ENCODE assay signal across 8 mouse cellular contexts in genomic region chrX:7376586-7376985, GRCm38 (mm10). TPM values are rescaled to one million over a fixed set of nuclear protein-coding genes. Genes with fewer than 3 reads are reported as not detected.
A peak's percentile ranks its signal among the peaks of the same experiment; 100 is the strongest.
DNase-seq lines count a peak whose midpoint lies in the region; ATAC-seq and TF ChIP-seq lines count a peak whose summit lies in the region.

No protein-coding gene starts in this region.

- H3K4me1 ChIP-seq in ES-Bruce4 (ENCODE audit: control insufficient read depth, insufficient read depth, low read length) = no peaks in the 10 kb centered on the region
- H3K4me1 ChIP-seq in forebrain, embryonic 11.5 days (replicated peaks; ENCODE audit: control insufficient read depth, insufficient read depth, low read length) = no peaks in the 10 kb centered on the region
- H3K4me1 ChIP-seq in intestine, postnatal 0 days (replicated peaks; ENCODE audit: control insufficient read depth, insufficient read depth, low read length) = no peaks in the 10 kb centered on the region
- no peaks in the 10 kb centered on the region for H3K4me1 ChIP-seq in midbrain, postnatal 0 days (ENCODE audit: insufficient read depth, low read length)

- peak overlapping the region; percentile 79 for H3K4me3 ChIP-seq in gastrocnemius, adult 2 months
- H3K4me3 ChIP-seq in ES-Bruce4 (ENCODE audit: low read depth, low read length) = peak overlapping the region; percentile 52
- H3K4me3 ChIP-seq in forebrain, embryonic 11.5 days (ENCODE audit: low read depth, low read length) = peak overlapping the region; percentile 54
- H3K4me3 ChIP-seq in intestine, postnatal 0 days (ENCODE audit: low read depth, low read length) = peak overlapping the region; percentile 58
- H3K4me3 ChIP-seq in midbrain, postnatal 0 days (ENCODE audit: low read depth, low read length) = peak overlapping the region; percentile 51

- no peak for TF ChIP-seq EP300 in ES-Bruce4 (IDR thresholded peaks at IDR 0.05; ENCODE audit: insufficient read depth, low read depth, low read length)

- DNase-seq in gastrocnemius, adult 2 months = no peak
- no peak for DNase-seq in gastrocnemius, postnatal 14 days
- DNase-seq in forebrain, embryonic 11.5 days (ENCODE audit: low spot score) = peak; percentile 48
- DNase-seq in midbrain, postnatal 0 days (ENCODE audit: low spot score) = no peak
- DNase-seq in spleen, postnatal 10 days (ENCODE audit: low spot score in 2 of 2) = no peak
- DNase-seq in gastrocnemius, postnatal 36 days = no peak

- peak overlapping the region; percentile 82 for H3K27ac ChIP-seq in gastrocnemius, adult 2 months
- H3K27ac ChIP-seq in ES-Bruce4 (ENCODE audit: insufficient read depth, low read length) = no peak overlapping the region
- H3K27ac ChIP-seq in forebrain, embryonic 11.5 days (ENCODE audit: low read depth, low read length) = no peak overlapping the region
- no peak overlapping the region for H3K27ac ChIP-seq in intestine, postnatal 0 days (ENCODE audit: low read depth, low read length)
- peak overlapping the region; percentile 85 for H3K27ac ChIP-seq in midbrain, postnatal 0 days (ENCODE audit: low read depth, low read length)

- H3K4me2 ChIP-seq in forebrain, embryonic 11.5 days (ENCODE audit: low read depth, low read length, severe bottlenecking) = peak overlapping the region; percentile 73
- H3K4me2 ChIP-seq in intestine, postnatal 0 days (replicated peaks; ENCODE audit: low read depth) = peak overlapping the region; percentile 81
- peak overlapping the region; percentile 58 for H3K4me2 ChIP-seq in midbrain, postnatal 0 days (ENCODE audit: low read depth, low read length, poor library complexity, severe bottlenecking)

- no peaks in the 10 kb centered on the region for H3K36me3 ChIP-seq in ES-Bruce4 (ENCODE audit: control insufficient read depth, insufficient read depth, low read length, poor library complexity, severe bottlenecking)
- no peaks in the 10 kb centered on the region for H3K36me3 ChIP-seq in forebrain, embryonic 11.5 days (ENCODE audit: control insufficient read depth, insufficient read depth, low read length)
- no peaks in the 10 kb centered on the region for H3K36me3 ChIP-seq in intestine, postnatal 0 days (ENCODE audit: control insufficient read depth, insufficient read depth)
- no peaks in the 10 kb centered on the region for H3K36me3 ChIP-seq in midbrain, postnatal 0 days (ENCODE audit: insufficient read depth, low read length)

- intact Hi-C loops in gastrocnemius, adult 2 months (cut with DNase I) = no loop called here
- intact Hi-C loops in gastrocnemius, postnatal 14 days (cut with DNase I; ENCODE audit: low total_unique reads) = no loop called here
- intact Hi-C loops in gastrocnemius, postnatal 36 days (cut with DNase I) = no loop called here

- ATAC-seq in forebrain, embryonic 11.5 days (replicated peaks; ENCODE audit: low FRiP score) = peak; percentile 4; the same call in 1 of the 2 replicates
- ATAC-seq in intestine, postnatal 0 days = no peak
- ATAC-seq in midbrain, postnatal 0 days (ENCODE audit: low FRiP score) = no peak

- WGBS in forebrain, embryonic 11.5 days = 46% methylated on average over 4 of the region's 4 CpGs
- WGBS in intestine, postnatal 0 days = 46% methylated on average over 4 of the region's 4 CpGs
- 43% methylated on average over 4 of the region's 4 CpGs for WGBS in midbrain, postnatal 0 days

- peak overlapping the region; percentile 95 for H3K9ac ChIP-seq in ES-Bruce4 (ENCODE audit: low read depth, poor library complexity, severe bottlenecking)
- peak overlapping the region; percentile 61 for H3K9ac ChIP-seq in forebrain, embryonic 11.5 days (ENCODE audit: low read length)
- H3K9ac ChIP-seq in intestine, postnatal 0 days (ENCODE audit: low read depth, low read length) = no peak overlapping the region
- H3K9ac ChIP-seq in midbrain, postnatal 0 days (replicated peaks; ENCODE audit: low read length, poor library complexity, severe bottlenecking) = peak overlapping the region; percentile 70; the same call in 1 of the 2 replicates

- H3K9me3 ChIP-seq in ES-Bruce4 (replicated peaks; ENCODE audit: control insufficient read depth, insufficient read depth, low read length, poor library complexity, severe bottlenecking) = no peaks in the 10 kb centered on the region
- H3K9me3 ChIP-seq in forebrain, embryonic 11.5 days (ENCODE audit: control insufficient read depth, low read length) = no peaks in the 10 kb centered on the region
- H3K9me3 ChIP-seq in intestine, postnatal 0 days (ENCODE audit: control insufficient read depth) = no peaks in the 10 kb centered on the region
- H3K9me3 ChIP-seq in midbrain, postnatal 0 days (ENCODE audit: low read length) = 0 out of 2 replicates have a peak, but pooled peaks cover 3% of the 10 kb centered on the region

- no peaks in the 10 kb centered on the region for H3K27me3 ChIP-seq in ES-Bruce4 (ENCODE audit: control insufficient read depth, insufficient read depth, low read length, poor library complexity, severe bottlenecking)
- H3K27me3 ChIP-seq in forebrain, embryonic 11.5 days (ENCODE audit: control insufficient read depth, insufficient read depth, low read length) = no peaks in the 10 kb centered on the region
- H3K27me3 ChIP-seq in intestine, postnatal 0 days (replicated peaks; ENCODE audit: control insufficient read depth, insufficient read depth, low read length) = no peaks in the 10 kb centered on the region
- H3K27me3 ChIP-seq in midbrain, postnatal 0 days (ENCODE audit: insufficient read depth, low read length) = no peaks in the 10 kb centered on the region

- no peak for TF ChIP-seq POLR2A in ES-Bruce4 (IDR thresholded peaks at IDR 0.05; ENCODE audit: insufficient read depth, low read length)

- TF ChIP-seq CTCF in gastrocnemius, adult 2 months (IDR thresholded peaks at IDR 0.05) = no peak
- no peak for TF ChIP-seq CTCF in ES-Bruce4 (IDR thresholded peaks at IDR 0.05; ENCODE audit: low read depth, low read length)
- TF ChIP-seq CTCF in intestine, postnatal 0 days (IDR thresholded peaks at IDR 0.05; ENCODE audit: low read depth) = no peak
- TF ChIP-seq CTCF in midbrain, postnatal 0 days (IDR thresholded peaks at IDR 0.05) = no peak

RNA-seq across cellular contexts. Expression of gene Usp27x, which starts 1.0 kb away (rescaled TPM):
- under 1 TPM; 0.17 to 0.20 TPM for total RNA-seq in gastrocnemius, adult 2 months (2021)
- total RNA-seq in gastrocnemius, postnatal 14 days (2021) = under 1 TPM; 0.37 to 0.66 TPM
- 7.1 and 8.4 TPM in 2 replicates for polyA plus RNA-seq in ES-Bruce4 (2011; ENCODE audit: insufficient read depth, insufficient read length, low read depth, missing spikeins)
- 0.52 and 0.57 TPM in 2 replicates for polyA plus RNA-seq in forebrain, embryonic 11.5 days (2014; fragmentation: Nextera tagmentation; extraction: Ambion mirVana)
- 0.20 and 0.34 TPM in 2 replicates for polyA plus RNA-seq in intestine, postnatal 0 days (2015; fragmentation: Nextera tagmentation; extraction: Ambion mirVana)
- total RNA-seq in midbrain, postnatal 0 days (2014; rRNA removed) = 12.4 and 13.9 TPM in 2 replicates
- polyA plus RNA-seq in midbrain, postnatal 0 days (2015; fragmentation: Nextera tagmentation; extraction: Ambion mirVana) = 2.8 TPM in 2 replicates
- under 1 TPM; 0.15 to 0.37 TPM for total RNA-seq in gastrocnemius, postnatal 36 days (2021)

RNA-seq across cellular contexts. Expression of gene Clcn5, which starts 57.4 kb away (rescaled TPM):
- total RNA-seq in gastrocnemius, adult 2 months (2021) = 1 to 10 TPM; 2.3 to 2.8 TPM
- 10 to 100 TPM; 10.8 to 18.2 TPM for total RNA-seq in gastrocnemius, postnatal 14 days (2021)
- 43.1 and 47.2 TPM in 2 replicates for polyA plus RNA-seq in ES-Bruce4 (2011; ENCODE audit: insufficient read depth, insufficient read length, low read depth, missing spikeins)
- polyA plus RNA-seq in forebrain, embryonic 11.5 days (2014; fragmentation: Nextera tagmentation; extraction: Ambion mirVana) = 14.4 and 16.5 TPM in 2 replicates
- polyA plus RNA-seq in intestine, postnatal 0 days (2015; fragmentation: Nextera tagmentation; extraction: Ambion mirVana) = 23.2 and 28.5 TPM in 2 replicates
- total RNA-seq in midbrain, postnatal 0 days (2014; rRNA removed) = 26.8 and 27.6 TPM in 2 replicates
- 5.4 and 5.7 TPM in 2 replicates for polyA plus RNA-seq in midbrain, postnatal 0 days (2015; fragmentation: Nextera tagmentation; extraction: Ambion mirVana)
- total RNA-seq in gastrocnemius, postnatal 36 days (2021) = 1 to 10 TPM; 2.6 to 3.7 TPM

Comparison
In these comparisons a context has a peak if more than half of its experiments do, and no peak if none do; other contexts are left out.
1. H3K27ac ChIP-seq: peak in gastrocnemius, adult 2 months (single experiment) and midbrain, postnatal 0 days (single experiment); none in ES-Bruce4 (single experiment), forebrain, embryonic 11.5 days (single experiment) and intestine, postnatal 0 days (single experiment).
2. Peak in every context shown above with its lines, with median percentiles within 50 percentile points of each other: H3K4me3 ChIP-seq and H3K4me2 ChIP-seq.